Mouse (Mus musculus) frontal cortex, postnatal 36 days (tissue): ENCODE data around the gene Acacb.

Experiments
- DNase-seq, 2 experiments: peaks; one replicate each; pipeline ENCODE4 v3.0.0; 2022; ENCODE audit warnings: low spot score in 2 of 2

Acacb gene

GRCm38 (mm10) chr5:114135516-114135915 is 10.8 kb upstream of the Acacb start:
- DNase-seq = no peak

- DNase-seq = no peak
Observed at GRCm38 (mm10) chr5:114137481-114138276, 8.7 kb upstream of the Acacb start.

- no peak for DNase-seq
Observed at GRCm38 (mm10) chr5:114138277-114139164, 7.8 kb upstream of the Acacb start.

- DNase-seq = peak; percentile 51 to 81
Observed at GRCm38 (mm10) chr5:114139175-114139574, 7.2 kb upstream of the Acacb start.

- no peak for DNase-seq
Observed at GRCm38 (mm10) chr5:114147043-114147972, 973 bp downstream of the Acacb start.

- no peak for DNase-seq
Observed at GRCm38 (mm10) chr5:114152359-114153092, 6.2 kb downstream of the Acacb start.

GRCm38 (mm10) chr5:114153490-114153889 is 7.2 kb downstream of the Acacb start:
- no peak for DNase-seq

GRCm38 (mm10) chr5:114154765-114155164 is 8.4 kb downstream of the Acacb start:
- no peak for DNase-seq

- DNase-seq = no peak
Observed at GRCm38 (mm10) chr5:114155168-114155933, 9.0 kb downstream of the Acacb start.

GRCm38 (mm10) chr5:114157236-114157635 is 10.9 kb downstream of the Acacb start:
- DNase-seq = no peak

- DNase-seq = no peak
Observed at GRCm38 (mm10) chr5:114161424-114161823, 15.1 kb downstream of the Acacb start.

GRCm38 (mm10) chr5:114162106-114162815 is 15.9 kb downstream of the Acacb start:
- no peak for DNase-seq

GRCm38 (mm10) chr5:114163117-114163696 is 16.9 kb downstream of the Acacb start:
- DNase-seq = peak in 1 of 2 experiments; percentile 63

GRCm38 (mm10) chr5:114170345-114170744 is 24.0 kb downstream of the Acacb start:
- DNase-seq = no peak

- no peak for DNase-seq
Observed at GRCm38 (mm10) chr5:114172936-114173335, 26.6 kb downstream of the Acacb start.

GRCm38 (mm10) chr5:114173458-114173857 is 27.1 kb downstream of the Acacb start:
- no peak for DNase-seq

GRCm38 (mm10) chr5:114173877-114174581 is 27.7 kb downstream of the Acacb start:
- no peak for DNase-seq

- DNase-seq = no peak
Observed at GRCm38 (mm10) chr5:114174639-114175038, 28.3 kb downstream of the Acacb start.
